Mouse (Mus musculus) 3134 (cell line): Measurements from ENCODE around the gene Mylpf.
A peak's percentile ranks its signal among the peaks of the same experiment; 100 is the strongest.

Source experiments
- DNase-seq: peaks from one replicate; pipeline ENCODE4 v3.0.0-alpha.2; 2011; ENCODE audit warnings: low spot score; ENCODE audit not compliant: insufficient read length; ENCODE audit errors: extremely low read depth

Gene Mylpf

DNA sequence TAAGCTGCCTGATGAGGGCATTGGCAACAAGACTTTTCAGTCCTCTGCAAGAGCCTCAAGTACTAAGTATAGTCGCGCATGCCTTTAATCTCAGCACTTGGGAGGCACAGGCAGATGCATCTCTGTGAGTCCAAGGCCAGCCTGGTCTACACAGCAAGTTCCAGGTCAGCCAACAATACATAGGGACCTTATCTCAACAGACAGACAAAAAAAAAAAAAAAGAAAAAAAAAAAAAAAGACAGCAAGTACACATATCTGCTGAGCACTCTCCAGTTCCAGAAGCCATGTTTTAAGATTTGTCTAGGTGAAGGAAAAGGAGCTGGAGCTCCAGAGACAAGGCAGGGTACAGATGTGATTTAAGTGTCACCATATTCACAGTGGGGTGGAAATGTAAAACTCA is 47.3 kb downstream of the Mylpf start:
- no peak for DNase-seq

DNA sequence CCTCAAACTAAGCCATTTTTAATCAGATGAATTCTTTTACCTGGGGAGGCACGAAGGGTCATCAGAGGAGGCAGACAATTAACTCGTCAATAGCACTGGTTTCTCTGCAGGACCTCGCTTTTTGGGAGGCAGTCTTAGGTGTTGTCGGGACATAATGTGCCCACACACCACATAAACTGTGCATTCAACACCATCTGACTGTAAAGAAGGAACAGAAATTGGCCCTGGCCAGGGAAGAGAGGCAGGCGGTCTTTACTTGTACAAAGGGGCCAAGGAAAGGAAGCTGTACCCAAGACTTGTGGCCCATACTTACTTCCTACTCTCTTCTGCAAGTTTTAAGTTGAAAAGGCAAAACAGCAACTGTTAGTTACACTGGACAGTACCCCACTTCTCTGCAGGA is 47.8 kb downstream of the Mylpf start:
- DNase-seq: no peak

DNA sequence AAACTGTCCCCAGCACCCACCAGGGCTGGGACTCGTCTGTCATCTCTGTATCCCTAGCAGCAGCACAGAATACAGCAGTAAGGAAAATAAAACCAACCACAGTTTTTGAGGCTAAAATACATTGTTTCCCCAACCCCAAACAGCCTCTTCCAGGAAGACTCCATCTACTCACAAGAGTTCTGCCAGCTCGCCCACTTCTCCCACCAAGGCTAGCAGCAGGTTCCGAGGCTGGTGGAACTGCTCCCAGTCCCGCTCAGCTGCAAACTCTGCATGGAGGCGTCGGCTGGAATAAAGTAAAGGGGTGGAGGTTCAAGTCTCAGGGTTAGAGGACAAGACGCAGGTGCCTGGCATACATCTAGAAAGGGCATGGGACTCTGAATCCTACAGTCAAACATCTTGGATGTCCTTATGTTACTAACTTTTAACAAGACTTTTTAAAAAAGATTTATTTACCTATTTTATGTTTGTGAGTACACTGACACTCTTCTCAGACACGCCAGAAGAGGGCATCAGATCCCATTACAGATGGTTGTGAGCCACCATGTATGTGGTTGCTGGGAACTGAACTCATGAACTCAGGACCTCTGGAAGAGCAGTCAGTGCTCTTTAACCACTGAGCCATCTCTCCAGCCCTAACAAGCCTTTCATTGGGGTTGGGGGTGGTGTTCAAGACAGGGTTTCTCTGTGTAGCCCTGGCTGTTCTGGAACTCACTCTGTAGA is 50.7 kb downstream of the Mylpf start:
- no peak for DNase-seq

DNA sequence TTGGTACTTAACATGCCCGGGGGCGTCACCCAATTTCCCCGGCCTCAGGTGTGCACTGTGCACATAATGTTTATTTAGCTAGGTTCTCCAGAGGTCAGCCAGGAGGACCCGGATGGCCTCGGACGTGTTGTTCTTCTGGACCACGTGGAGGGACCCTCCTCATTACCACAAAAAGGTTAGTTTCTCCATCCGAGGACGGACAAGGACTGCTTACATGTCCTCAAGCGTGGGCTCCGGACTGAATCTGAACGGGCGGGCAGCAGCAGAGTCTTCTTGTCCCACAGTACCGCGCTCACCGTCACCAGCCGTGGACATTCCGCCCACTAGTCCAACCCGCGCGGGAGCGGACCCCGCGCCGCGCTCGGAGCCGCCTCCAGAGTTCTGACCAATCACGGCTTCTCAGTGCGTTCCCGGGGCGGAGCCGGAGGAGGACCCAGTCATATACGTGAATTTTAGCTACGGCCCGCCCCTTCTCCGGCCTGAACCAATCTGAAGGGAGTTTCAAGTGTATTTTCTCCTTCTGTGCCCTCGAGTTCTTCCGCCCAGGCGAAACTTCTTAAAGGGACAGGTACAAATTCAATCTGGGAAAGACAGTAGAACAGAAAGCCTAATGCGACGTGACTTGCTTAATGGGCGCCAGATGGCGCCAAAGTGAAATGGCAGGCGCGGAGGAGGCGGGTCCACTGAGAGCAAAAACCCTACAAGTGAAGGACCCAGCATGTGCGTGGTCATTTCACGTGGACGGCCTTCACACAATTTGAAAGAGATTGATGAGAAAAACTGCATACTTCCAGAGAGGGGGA is 51.8 kb downstream of the Mylpf start, which contains the start of gene Dctpp1:
TSS of gene Dctpp1 (minus strand) at position 401 of the 803 bp plus-strand sequence.
- DNase-seq: peak; percentile 95

DNA sequence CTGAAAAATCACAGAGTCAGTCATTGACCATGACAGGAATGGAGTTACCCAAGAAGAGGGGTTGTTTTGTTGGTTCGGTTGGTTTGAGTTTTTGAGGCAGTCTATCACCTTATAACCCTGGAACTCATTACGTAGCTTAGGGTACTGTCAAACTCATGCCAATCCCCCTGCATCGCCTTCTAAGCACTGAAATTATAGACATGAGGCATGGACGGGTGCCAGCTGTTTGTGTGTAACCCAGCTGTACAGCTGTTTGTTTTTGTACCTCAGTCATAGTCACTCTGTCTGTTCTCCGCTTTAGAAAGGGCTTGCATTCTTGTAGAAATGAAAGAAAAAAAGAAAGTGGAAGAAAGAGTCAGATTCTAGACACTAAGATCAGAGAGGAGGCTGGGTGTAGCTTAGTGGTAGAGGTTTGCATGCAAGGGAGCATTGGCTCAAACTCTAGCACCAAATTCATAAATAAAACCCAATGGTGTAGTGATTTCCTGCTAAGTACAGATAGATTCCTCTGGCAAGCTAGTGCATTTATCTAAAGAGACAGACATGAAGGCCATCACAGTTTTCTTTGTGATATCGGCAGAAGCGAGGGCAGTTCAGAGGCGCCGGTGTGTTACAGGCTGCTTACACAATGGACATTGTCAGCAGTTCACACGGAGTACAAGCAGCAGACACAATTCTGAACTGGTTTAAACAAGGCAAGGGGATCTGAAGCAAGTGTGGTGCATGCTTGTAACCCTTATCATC is 53.7 kb downstream of the Mylpf start:
- no peak for DNase-seq

DNA sequence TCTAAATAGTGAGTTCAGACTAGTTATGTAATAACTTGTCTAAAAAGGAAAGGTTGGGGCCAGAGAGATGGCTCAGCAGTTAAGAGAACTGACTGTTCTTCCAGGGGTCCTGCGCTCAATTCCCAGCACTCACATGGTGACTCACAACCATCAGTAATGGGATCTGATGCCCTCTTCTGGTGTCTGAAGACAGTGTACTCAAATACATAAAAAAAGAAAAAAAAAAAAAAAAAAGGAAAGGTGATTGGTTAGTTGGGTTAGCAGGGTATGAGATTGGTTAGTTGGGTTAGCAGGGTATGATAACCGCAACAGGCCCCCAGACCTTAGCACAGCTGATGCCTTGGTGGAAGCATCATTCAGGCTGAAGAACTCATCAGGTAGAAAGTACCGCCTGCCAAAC is 54.8 kb downstream of the Mylpf start:
- no peak for DNase-seq
